Mouse (Mus musculus): ENCODE measurements around the gene Ablim2. TPM values are rescaled to one million over a fixed set of nuclear protein-coding genes. Genes with fewer than 3 reads are reported as not detected.

Ablim2 gene
- polyA plus RNA-seq, 1 experiment from 2014 or later, result 0.45 TPM

GRCm38 (mm10) chr5:35719880-35720279 lies 37.8 kb upstream of the Ablim2 start:
- no peaks in the 10 kb centered on the region for H3K9me3 ChIP-seq (replicated peaks; ENCODE audit: control insufficient read depth, low read length)
- ATAC-seq (ENCODE audit: low read depth), result no peak
- H3K4me2 ChIP-seq (ENCODE audit: low read depth, low read length), result no peak overlapping the region
- no peaks in the 10 kb centered on the region for H3K4me1 ChIP-seq (ENCODE audit: control insufficient read depth, low read depth, low read length)
- 62% methylated on average over 1 of the region's 1 CpGs for WGBS (ENCODE audit: insufficient replicate concordance)
- H3K27me3 ChIP-seq (ENCODE audit: control insufficient read depth, insufficient read depth, low read depth, low read length), result no peaks in the 10 kb centered on the region
- H3K36me3 ChIP-seq (ENCODE audit: control insufficient read depth, insufficient read depth), result no peaks in the 10 kb centered on the region
- no peak overlapping the region for H3K9ac ChIP-seq (ENCODE audit: low read depth, low read length)
- no peak overlapping the region for H3K4me3 ChIP-seq (ENCODE audit: low read depth, low read length)
- H3K27ac ChIP-seq (ENCODE audit: low read length), result no peak overlapping the region

GRCm38 (mm10) chr5:35721933-35722332 lies 35.7 kb upstream of the Ablim2 start:
- Histone ChIP-seq H3K4me2 (ENCODE audit: low read depth, low read length) (no peak overlapping the region), H3K4me3 (ENCODE audit: low read depth, low read length) (no peak overlapping the region), H3K27me3 (ENCODE audit: control insufficient read depth, insufficient read depth, low read depth, low read length) (no peaks in the 10 kb centered on the region), H3K9me3 (replicated peaks; ENCODE audit: control insufficient read depth, low read length) (no peaks in the 10 kb centered on the region), H3K36me3 (ENCODE audit: control insufficient read depth, insufficient read depth) (no peaks in the 10 kb centered on the region), H3K4me1 (ENCODE audit: control insufficient read depth, low read depth, low read length) (no peaks in the 10 kb centered on the region), H3K27ac (ENCODE audit: low read length) (no peak overlapping the region), H3K9ac (ENCODE audit: low read depth, low read length) (no peak overlapping the region)
- ATAC-seq (ENCODE audit: low read depth), result no peak
- 67% methylated on average over 2 of the region's 2 CpGs for WGBS (ENCODE audit: insufficient replicate concordance)

- 16% methylated on average over 2 of the region's 2 CpGs for WGBS (ENCODE audit: insufficient replicate concordance)
- peak; percentile 64 for ATAC-seq (ENCODE audit: low read depth)
- Histone ChIP-seq H3K9ac (ENCODE audit: low read depth, low read length) (no peak overlapping the region), H3K4me1 (ENCODE audit: control insufficient read depth, low read depth, low read length) (no peaks in the 10 kb centered on the region), H3K27ac (ENCODE audit: low read length) (peak overlapping the region; percentile 17; the same call in 1 of the 2 replicates), H3K4me3 (ENCODE audit: low read depth, low read length) (no peak overlapping the region), H3K9me3 (replicated peaks; ENCODE audit: control insufficient read depth, low read length) (no peaks in the 10 kb centered on the region), H3K4me2 (ENCODE audit: low read depth, low read length) (no peak overlapping the region), H3K36me3 (ENCODE audit: control insufficient read depth, insufficient read depth) (no peaks in the 10 kb centered on the region), H3K27me3 (ENCODE audit: control insufficient read depth, insufficient read depth, low read depth, low read length) (no peaks in the 10 kb centered on the region)
Observed at GRCm38 (mm10) chr5:35722654-35723053, 35.0 kb upstream of the Ablim2 start.

GRCm38 (mm10) chr5:35723900-35724299 lies 33.8 kb upstream of the Ablim2 start:
- WGBS (ENCODE audit: insufficient replicate concordance), result 56% methylated on average over 5 of the region's 5 CpGs
- no peaks in the 10 kb centered on the region for H3K4me1 ChIP-seq (ENCODE audit: control insufficient read depth, low read depth, low read length)
- no peak overlapping the region for H3K4me3 ChIP-seq (ENCODE audit: low read depth, low read length)
- no peak overlapping the region for H3K4me2 ChIP-seq (ENCODE audit: low read depth, low read length)
- no peak overlapping the region for H3K27ac ChIP-seq (ENCODE audit: low read length)
- H3K36me3 ChIP-seq (ENCODE audit: control insufficient read depth, insufficient read depth), result no peaks in the 10 kb centered on the region
- no peak for ATAC-seq (ENCODE audit: low read depth)
- H3K27me3 ChIP-seq (ENCODE audit: control insufficient read depth, insufficient read depth, low read depth, low read length), result no peaks in the 10 kb centered on the region
- H3K9ac ChIP-seq (ENCODE audit: low read depth, low read length), result no peak overlapping the region
- H3K9me3 ChIP-seq (replicated peaks; ENCODE audit: control insufficient read depth, low read length), result no peaks in the 10 kb centered on the region

GRCm38 (mm10) chr5:35725840-35726239 lies 31.8 kb upstream of the Ablim2 start:
- H3K9ac ChIP-seq (ENCODE audit: low read depth, low read length), result no peak overlapping the region
- H3K27me3 ChIP-seq (ENCODE audit: control insufficient read depth, insufficient read depth, low read depth, low read length), result no peaks in the 10 kb centered on the region
- H3K4me2 ChIP-seq (ENCODE audit: low read depth, low read length), result no peak overlapping the region
- H3K27ac ChIP-seq (ENCODE audit: low read length), result no peak overlapping the region
- H3K4me1 ChIP-seq (ENCODE audit: control insufficient read depth, low read depth, low read length), result no peaks in the 10 kb centered on the region
- H3K4me3 ChIP-seq (ENCODE audit: low read depth, low read length), result no peak overlapping the region
- no peak for ATAC-seq (ENCODE audit: low read depth)
- no peaks in the 10 kb centered on the region for H3K9me3 ChIP-seq (replicated peaks; ENCODE audit: control insufficient read depth, low read length)
- no peaks in the 10 kb centered on the region for H3K36me3 ChIP-seq (ENCODE audit: control insufficient read depth, insufficient read depth)
- 51% methylated on average over 3 of the region's 3 CpGs for WGBS (ENCODE audit: insufficient replicate concordance)

GRCm38 (mm10) chr5:35727447-35727846 lies 30.2 kb upstream of the Ablim2 start:
- peak overlapping the region; percentile 29 for H3K4me2 ChIP-seq (ENCODE audit: low read depth, low read length)

GRCm38 (mm10) chr5:35728344-35728956 lies 29.2 kb upstream of the Ablim2 start:
- H3K9ac ChIP-seq (ENCODE audit: low read depth, low read length), result peak overlapping the region; percentile 27; the same call in 1 of the 2 replicates
- H3K36me3 ChIP-seq (ENCODE audit: control insufficient read depth, insufficient read depth), result no peaks in the 10 kb centered on the region
- H3K27me3 ChIP-seq (ENCODE audit: control insufficient read depth, insufficient read depth, low read depth, low read length), result no peaks in the 10 kb centered on the region
- no peaks in the 10 kb centered on the region for H3K9me3 ChIP-seq (replicated peaks; ENCODE audit: control insufficient read depth, low read length)
- whole genome bisulfite sequencing (ENCODE audit: insufficient replicate concordance), result 29% methylated on average over 12 of the region's 12 CpGs
- H3K27ac ChIP-seq (ENCODE audit: low read length), result peak overlapping the region; percentile 61
- H3K4me2 ChIP-seq (ENCODE audit: low read depth, low read length), result peak overlapping the region; percentile 29
- ATAC-seq (ENCODE audit: low read depth), result no peak
- peak overlapping the region; percentile 47 for H3K4me3 ChIP-seq (ENCODE audit: low read depth, low read length)
- H3K4me1 ChIP-seq (ENCODE audit: control insufficient read depth, low read depth, low read length), result no peaks in the 10 kb centered on the region

More at GRCm38 (mm10) chr5:35727447-35727846, 30.2 kb upstream of the Ablim2 start:
- Histone ChIP-seq H3K9me3 (replicated peaks; ENCODE audit: control insufficient read depth, low read length) (no peaks in the 10 kb centered on the region), H3K9ac (ENCODE audit: low read depth, low read length) (no peak overlapping the region), H3K36me3 (ENCODE audit: control insufficient read depth, insufficient read depth) (no peaks in the 10 kb centered on the region), H3K4me1 (ENCODE audit: control insufficient read depth, low read depth, low read length) (no peaks in the 10 kb centered on the region), H3K27ac (ENCODE audit: low read length) (no peak overlapping the region), H3K4me3 (ENCODE audit: low read depth, low read length) (0 out of 2 replicates have a peak overlapping the region, but pooled peaks have one; percentile 5), H3K27me3 (ENCODE audit: control insufficient read depth, insufficient read depth, low read depth, low read length) (no peaks in the 10 kb centered on the region)
- no peak for ATAC-seq (ENCODE audit: low read depth)
- WGBS (ENCODE audit: insufficient replicate concordance), result 56% methylated on average over 5 of the region's 5 CpGs

GRCm38 (mm10) chr5:35728957-35729460 lies 28.7 kb upstream of the Ablim2 start:
- peak overlapping the region; percentile 61 for H3K27ac ChIP-seq (ENCODE audit: low read length)
- no peaks in the 10 kb centered on the region for H3K4me1 ChIP-seq (ENCODE audit: control insufficient read depth, low read depth, low read length)
- 6% methylated on average over 11 of the region's 11 CpGs for WGBS (ENCODE audit: insufficient replicate concordance)

GRCm38 (mm10) chr5:35729844-35730243 lies 27.8 kb upstream of the Ablim2 start:
- WGBS (ENCODE audit: insufficient replicate concordance), result 58% methylated on average over 3 of the region's 3 CpGs
- ATAC-seq (ENCODE audit: low read depth), result peak; percentile 28

More at GRCm38 (mm10) chr5:35728957-35729460, 28.7 kb upstream of the Ablim2 start:
- H3K9ac ChIP-seq (ENCODE audit: low read depth, low read length), result peak overlapping the region; percentile 27; the same call in 1 of the 2 replicates
- ATAC-seq (ENCODE audit: low read depth), result peak; percentile 70
- peak overlapping the region; percentile 47 for H3K4me3 ChIP-seq (ENCODE audit: low read depth, low read length)
- H3K36me3 ChIP-seq (ENCODE audit: control insufficient read depth, insufficient read depth), result no peaks in the 10 kb centered on the region
- no peaks in the 10 kb centered on the region for H3K27me3 ChIP-seq (ENCODE audit: control insufficient read depth, insufficient read depth, low read depth, low read length)
- H3K4me2 ChIP-seq (ENCODE audit: low read depth, low read length), result 0 out of 2 replicates have a peak overlapping the region, but pooled peaks have one; percentile 29
- H3K9me3 ChIP-seq (replicated peaks; ENCODE audit: control insufficient read depth, low read length), result no peaks in the 10 kb centered on the region

More at GRCm38 (mm10) chr5:35729844-35730243, 27.8 kb upstream of the Ablim2 start:
- H3K27ac ChIP-seq (ENCODE audit: low read length), result no peak overlapping the region; the same call in 1 of the 2 replicates
- H3K4me1 ChIP-seq (ENCODE audit: control insufficient read depth, low read depth, low read length), result no peaks in the 10 kb centered on the region
- no peaks in the 10 kb centered on the region for H3K36me3 ChIP-seq (ENCODE audit: control insufficient read depth, insufficient read depth)
- no peak overlapping the region for H3K4me2 ChIP-seq (ENCODE audit: low read depth, low read length)
- H3K9me3 ChIP-seq (replicated peaks; ENCODE audit: control insufficient read depth, low read length), result no peaks in the 10 kb centered on the region
- no peak overlapping the region for H3K4me3 ChIP-seq (ENCODE audit: low read depth, low read length)
- H3K27me3 ChIP-seq (ENCODE audit: control insufficient read depth, insufficient read depth, low read depth, low read length), result no peaks in the 10 kb centered on the region
- no peak overlapping the region for H3K9ac ChIP-seq (ENCODE audit: low read depth, low read length)
